Mouse (Mus musculus): ENCODE data around the gene Slc9a3r1.

DNA sequence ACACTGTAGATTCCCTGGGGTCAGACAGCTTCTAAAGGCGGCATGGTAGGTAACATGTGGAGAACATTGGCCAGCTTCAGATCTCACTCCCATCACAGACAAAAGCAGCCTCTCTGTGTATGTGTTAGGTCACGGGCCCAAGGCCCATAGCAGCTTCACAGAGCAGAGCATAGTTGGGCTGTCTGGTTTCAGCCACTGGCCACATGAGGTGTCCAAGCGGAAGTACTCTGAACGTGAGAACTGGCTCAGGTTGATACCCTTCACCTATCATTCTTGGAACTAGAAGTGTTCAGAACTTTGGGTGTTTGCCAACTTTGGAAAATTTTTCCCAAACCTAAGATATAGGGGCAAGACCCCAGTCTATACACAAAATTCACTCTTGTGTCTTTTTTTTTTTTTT lies 6.3 kb downstream of the Slc9a3r1 start:
- TF ChIP-seq CTCF (IDR thresholded peaks at IDR 0.05; ENCODE audit: insufficient read depth, low read depth, low read length) (no peak), POLR2A (IDR thresholded peaks at IDR 0.05; ENCODE audit: insufficient read depth, low read depth, low read length) (no peak)
